Mouse (Mus musculus) liver, embryonic 13.5 days (tissue): ENCODE data around the gene Tsr3. TPM values are rescaled to one million over a fixed set of nuclear protein-coding genes. Genes with fewer than 3 reads are reported as not detected.
A peak's percentile ranks its signal among the peaks of the same experiment; 100 is the strongest.
"Not testable (repeated sequence)": the region's sequence is repeated elsewhere in the genome, so short reads cannot be mapped to it uniquely, and the experiment has no call there.

ENCODE experiments used
- ATAC-seq: fragments of 200-750 bp; cut with Nextera tagmentation; 2 replicates; pipeline ENCODE4 v1.8.0; 2017; ENCODE audit warnings: low read depth, mild to moderate bottlenecking, moderate number of reproducible peaks, moderate library complexity
- DNase-seq: peaks from one replicate; pipeline ENCODE4 v3.0.0; 2022
- H3K27ac ChIP-seq: fragments of 300-500 bp; sonication (generic); 2 replicates; pipeline ENCODE4 v1.5.1; 2015; ENCODE audit warnings: moderate library complexity, mild to moderate bottlenecking, inconsistent platforms
- H3K27me3 ChIP-seq: fragments of 300-500 bp; sonication (generic); 2 replicates; pipeline ENCODE4 v1.6.1; 2015; ENCODE audit warnings: mild to moderate bottlenecking, inconsistent platforms
- H3K36me3 ChIP-seq: fragments of 300-500 bp; sonication (generic); 2 replicates; pipeline ENCODE4 v1.6.1; 2015; ENCODE audit warnings: mild to moderate bottlenecking, inconsistent platforms
- H3K4me1 ChIP-seq: fragments of 300-500 bp; sonication (generic); replicated peaks from 2 replicates; pipeline ENCODE4 v1.6.1; 2015; ENCODE audit warnings: inconsistent platforms
- H3K4me2 ChIP-seq: fragments of 300-500 bp; sonication (generic); 2 replicates; pipeline ENCODE4 v1.6.1; 2015; ENCODE audit warnings: inconsistent platforms, mild to moderate bottlenecking, moderate library complexity
- H3K4me3 ChIP-seq: fragments of 300-500 bp; sonication (generic); replicated peaks from 2 replicates; pipeline ENCODE4 v1.5.1; 2015; ENCODE audit warnings: mild to moderate bottlenecking, inconsistent platforms
- H3K9ac ChIP-seq: fragments of 300-500 bp; sonication (generic); 2 replicates; pipeline ENCODE4 v1.6.1; 2015; ENCODE audit warnings: mild to moderate bottlenecking, inconsistent platforms
- H3K9me3 ChIP-seq: fragments of 300-500 bp; sonication (generic); replicated peaks from 2 replicates; pipeline ENCODE4 v1.6.1; 2016; ENCODE audit warnings: inconsistent platforms
- WGBS: fragments of 180-500 bp; shearing (Covaris S2); methylation state at CpG from one replicate; pipeline ENCODE4 v1.1.7; 2015; ENCODE audit not compliant: insufficient replicate concordance; 5-methylcytosine and 5-hydroxymethylcytosine counted together
- polyA plus RNA-seq: library from polyadenylated mRNA; unstranded; fragments of >200 nt; fragmentation: Nextera tagmentation; extraction: Ambion mirVana; gene quantifications from 2 replicates; pipeline ENCODE4 v1.2.1, GENCODE M21; 2015

The Tsr3 gene
- polyA plus RNA-seq, 1 experiment from 2014 or later, result 24.2 TPM

GRCm38 (mm10) chr17:25222504-25222940, 17.4 kb upstream of the Tsr3 start:
- not testable (repeated sequence) for H3K9me3 ChIP-seq, H3K27me3 ChIP-seq
- peak overlapping the region; percentile 99 for H3K27ac ChIP-seq
- H3K36me3 ChIP-seq, result peaks cover 25% of the 10 kb centered on the region
- peak overlapping the region; percentile 93 for H3K4me2 ChIP-seq
- peak; percentile 39 for DNase-seq
- peak overlapping the region; percentile 86 for H3K4me3 ChIP-seq
- peak; percentile 67 for ATAC-seq
- peaks cover 67% of the 10 kb centered on the region for H3K4me1 ChIP-seq
- H3K9ac ChIP-seq, result peak overlapping the region; percentile 96
- WGBS, result 5% methylated on average over 18 of the region's 28 CpGs

GRCm38 (mm10) chr17:25222951-25223601, 16.9 kb upstream of the Tsr3 start:
- Histone ChIP-seq H3K27me3 (no peaks in the 10 kb centered on the region), H3K4me1 (peaks cover 73% of the 10 kb centered on the region), H3K36me3 (peaks cover 31% of the 10 kb centered on the region), H3K4me2 (peak overlapping the region; percentile 93), H3K27ac (peak overlapping the region; percentile 99), H3K9ac (peak overlapping the region; percentile 96), H3K4me3 (peak overlapping the region; percentile 86), H3K9me3 (no peaks in the 10 kb centered on the region)
- ATAC-seq, result peak; percentile 64
- DNase-seq, result peak; percentile 64
- 8% methylated on average over 6 of the region's 6 CpGs for WGBS

GRCm38 (mm10) chr17:25224586-25225222, 15.3 kb upstream of the Tsr3 start:
- peak overlapping the region; percentile 93 for H3K4me2 ChIP-seq
- peaks cover 84% of the 10 kb centered on the region for H3K4me1 ChIP-seq
- no peaks in the 10 kb centered on the region for H3K27me3 ChIP-seq
- no peak for ATAC-seq
- peaks cover 38% of the 10 kb centered on the region for H3K36me3 ChIP-seq
- peak overlapping the region; percentile 99 for H3K27ac ChIP-seq
- peak overlapping the region; percentile 96 for H3K9ac ChIP-seq
- WGBS, result 49% methylated on average over 7 of the region's 7 CpGs
- no peak for DNase-seq
- H3K9me3 ChIP-seq, result no peaks in the 10 kb centered on the region
- H3K4me3 ChIP-seq, result peak overlapping the region; percentile 86

- H3K4me3 ChIP-seq, result peak overlapping the region; percentile 86
- DNase-seq, result peak; percentile 69
- H3K9ac ChIP-seq, result peak overlapping the region; percentile 96
- H3K4me1 ChIP-seq, result peaks cover 79% of the 10 kb centered on the region
- H3K9me3 ChIP-seq, result no peaks in the 10 kb centered on the region
- H3K4me2 ChIP-seq, result peak overlapping the region; percentile 93
- ATAC-seq, result peak; percentile 75
- H3K27ac ChIP-seq, result peak overlapping the region; percentile 99
- peaks cover 48% of the 10 kb centered on the region for H3K36me3 ChIP-seq
- H3K27me3 ChIP-seq, result no peaks in the 10 kb centered on the region
- 31% methylated on average over 4 of the region's 4 CpGs for WGBS
These were observed 14.3 kb upstream of the Tsr3 start for GRCm38 (mm10) chr17:25225659-25226058.

DNA sequence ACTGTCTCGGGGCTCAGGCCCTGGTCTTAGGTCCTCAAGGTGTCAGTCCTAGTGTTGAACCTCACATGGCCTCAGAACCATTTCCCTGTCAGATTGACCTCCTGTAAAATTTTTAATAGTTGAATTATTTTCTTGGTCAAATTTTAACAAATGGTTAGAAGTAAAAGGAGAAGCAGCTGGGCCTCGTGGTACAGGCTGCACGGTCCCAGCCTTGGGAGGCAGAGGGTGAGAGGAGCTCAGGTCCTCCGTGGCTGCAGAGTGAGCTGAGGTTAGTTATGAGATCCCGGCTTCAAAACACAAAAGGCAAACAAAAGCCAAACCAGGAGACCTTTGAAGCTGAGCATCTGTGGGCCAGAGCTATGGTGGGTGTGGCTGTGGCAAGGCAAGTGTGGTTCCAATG, 12.0 kb upstream of the Tsr3 start:
- no peak for DNase-seq
- 0 out of 2 replicates have a peak overlapping the region, but pooled peaks have one; percentile 27 for H3K27ac ChIP-seq
- H3K4me2 ChIP-seq, result peak overlapping the region; percentile 93
- H3K27me3 ChIP-seq, result no peaks in the 10 kb centered on the region
- WGBS, result 85% methylated on average over 5 of the region's 5 CpGs
- no peaks in the 10 kb centered on the region for H3K9me3 ChIP-seq
- ATAC-seq, result no peak
- H3K9ac ChIP-seq, result peak overlapping the region; percentile 96; the same call in 1 of the 2 replicates
- peaks cover 57% of the 10 kb centered on the region for H3K36me3 ChIP-seq
- peaks cover 62% of the 10 kb centered on the region for H3K4me1 ChIP-seq
- no peak overlapping the region for H3K4me3 ChIP-seq

- not testable (repeated sequence) for H3K27me3 ChIP-seq, H3K9ac ChIP-seq, ATAC-seq, DNase-seq, H3K4me2 ChIP-seq, H3K27ac ChIP-seq, H3K9me3 ChIP-seq, H3K4me3 ChIP-seq
- 83% methylated on average over 17 of the region's 17 CpGs for WGBS
- Histone ChIP-seq H3K4me1 (peaks cover 40% of the 10 kb centered on the region), H3K36me3 (peaks cover 67% of the 10 kb centered on the region)
These were observed 9.8 kb upstream of the Tsr3 start for GRCm38 (mm10) chr17:25230014-25230655.

GRCm38 (mm10) chr17:25230700-25231099, 9.3 kb upstream of the Tsr3 start:
- no peak overlapping the region for H3K9ac ChIP-seq
- peaks cover 72% of the 10 kb centered on the region for H3K36me3 ChIP-seq
- no peaks in the 10 kb centered on the region for H3K9me3 ChIP-seq
- no peak overlapping the region for H3K4me2 ChIP-seq
- 98% methylated on average over 3 of the region's 3 CpGs for WGBS
- peaks cover 35% of the 10 kb centered on the region for H3K4me1 ChIP-seq
- no peak overlapping the region for H3K27ac ChIP-seq
- DNase-seq, result no peak
- no peaks in the 10 kb centered on the region for H3K27me3 ChIP-seq
- ATAC-seq, result no peak
- no peak overlapping the region for H3K4me3 ChIP-seq

DNA sequence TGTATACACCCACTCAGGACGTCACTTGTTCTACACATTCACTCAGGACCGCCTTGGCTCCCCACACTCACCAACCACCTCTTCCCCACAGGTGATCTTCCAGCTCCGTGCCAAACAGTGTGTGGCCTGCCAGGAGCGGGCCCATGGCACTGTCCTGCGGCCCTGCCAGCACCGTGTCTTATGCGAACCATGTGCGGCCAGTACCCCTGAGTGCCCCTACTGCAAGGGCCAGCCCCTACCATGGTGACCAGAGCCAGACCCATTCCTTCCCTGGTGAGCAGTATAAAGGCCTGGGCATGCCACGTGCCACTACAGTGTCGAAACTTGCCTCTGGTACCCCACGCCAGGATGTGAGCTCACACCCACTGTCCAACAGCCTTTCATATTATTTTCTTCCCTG, 8.3 kb upstream of the Tsr3 start:
- peaks cover 74% of the 10 kb centered on the region for H3K36me3 ChIP-seq
- H3K4me2 ChIP-seq, H3K9me3 ChIP-seq, H3K27ac ChIP-seq, H3K9ac ChIP-seq, DNase-seq, H3K4me3 ChIP-seq, H3K27me3 ChIP-seq: not testable (repeated sequence)
- H3K4me1 ChIP-seq, result peaks cover 25% of the 10 kb centered on the region
- WGBS, result 94% methylated on average over 7 of the region's 11 CpGs
- peak; percentile 37; the same call in 1 of the 2 replicates for ATAC-seq

GRCm38 (mm10) chr17:25235635-25236034, 4.3 kb upstream of the Tsr3 start:
- peaks cover 37% of the 10 kb centered on the region for H3K36me3 ChIP-seq
- no peak overlapping the region for H3K4me2 ChIP-seq
- H3K4me3 ChIP-seq, result no peak overlapping the region
- 83% methylated on average over 9 of the region's 9 CpGs for WGBS
- H3K4me1 ChIP-seq, result peaks cover 14% of the 10 kb centered on the region
- no peaks in the 10 kb centered on the region for H3K9me3 ChIP-seq
- H3K27me3 ChIP-seq, result no peaks in the 10 kb centered on the region
- ATAC-seq (no peak), DNase-seq (no peak)
- H3K27ac ChIP-seq, result no peak overlapping the region
- H3K9ac ChIP-seq, result no peak overlapping the region

DNA sequence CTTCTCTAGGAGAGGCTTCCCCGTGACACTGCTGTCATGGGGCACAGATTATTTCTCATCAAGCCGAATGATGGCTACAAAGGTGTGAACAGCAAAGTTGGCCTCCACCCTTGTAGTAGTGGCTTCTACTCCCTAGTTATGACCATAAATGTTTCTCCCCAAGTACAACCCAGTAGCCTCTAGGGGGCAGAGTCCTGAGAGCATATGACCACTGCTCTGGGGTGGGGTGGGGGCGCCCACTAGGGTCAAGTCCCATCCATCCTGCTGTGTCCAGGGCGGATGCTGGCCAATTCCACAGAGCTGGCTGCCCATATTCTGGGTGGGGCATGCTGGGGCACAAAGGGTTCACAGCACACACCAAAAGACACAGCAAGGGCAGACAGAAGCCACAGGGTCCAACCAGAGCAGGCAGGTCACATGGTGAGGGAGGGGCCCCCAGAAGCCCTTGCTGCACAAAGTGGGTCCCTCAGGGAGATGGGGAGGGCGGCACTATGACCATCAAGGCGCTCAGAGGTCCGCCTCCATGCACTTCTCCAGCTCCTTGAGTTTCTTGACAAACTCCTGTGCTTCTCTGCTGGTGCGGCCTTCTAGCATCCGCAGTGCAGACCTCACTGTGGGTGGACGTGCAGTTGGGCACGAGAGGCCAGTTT, 3.3 kb downstream of the Tsr3 start:
- 85% methylated on average over 11 of the region's 11 CpGs for WGBS
- H3K4me3 ChIP-seq, result no peak overlapping the region
- ATAC-seq (no peak), DNase-seq (no peak)
- no peak overlapping the region for H3K4me2 ChIP-seq
- H3K4me1 ChIP-seq, result peaks cover 26% of the 10 kb centered on the region
- no peak overlapping the region for H3K27ac ChIP-seq
- H3K9ac ChIP-seq, result no peak overlapping the region
- H3K27me3 ChIP-seq, result peaks cover 10% of the 10 kb centered on the region; the same call in 1 of the 2 replicates
- H3K36me3 ChIP-seq, result peaks cover 32% of the 10 kb centered on the region
- H3K9me3 ChIP-seq, result no peaks in the 10 kb centered on the region

DNA sequence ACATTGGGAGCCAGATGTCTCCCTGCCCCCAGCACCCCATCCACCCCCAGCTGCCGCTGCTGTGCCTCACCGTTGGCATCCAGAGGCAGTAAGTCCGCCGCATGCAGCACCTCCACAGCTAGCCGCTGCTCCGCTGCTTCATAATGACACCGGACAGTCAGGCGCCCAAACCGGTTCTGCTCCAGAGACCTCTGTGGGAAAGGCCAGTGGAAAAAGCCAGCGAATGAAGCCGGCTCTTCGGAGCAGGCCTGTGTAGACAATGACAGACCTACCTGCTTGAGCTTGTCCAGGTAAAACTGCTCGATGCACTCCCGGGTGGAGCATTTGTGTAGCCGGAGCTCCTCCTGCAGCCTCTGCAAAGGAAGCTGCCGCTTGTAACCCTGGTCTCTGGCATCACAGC, 4.3 kb downstream of the Tsr3 start:
- no peak for ATAC-seq

More for the DNA sequence above, 4.3 kb downstream of the Tsr3 start:
- no peak overlapping the region for H3K4me3 ChIP-seq
- H3K9me3 ChIP-seq, result no peaks in the 10 kb centered on the region
- H3K27me3 ChIP-seq, result peaks cover 10% of the 10 kb centered on the region; the same call in 1 of the 2 replicates
- H3K4me1 ChIP-seq, result peaks cover 22% of the 10 kb centered on the region
- 82% methylated on average over 16 of the region's 16 CpGs for WGBS
- no peak overlapping the region for H3K4me2 ChIP-seq
- DNase-seq, result no peak
- peaks cover 32% of the 10 kb centered on the region for H3K36me3 ChIP-seq
- no peak overlapping the region for H3K9ac ChIP-seq
- H3K27ac ChIP-seq, result no peak overlapping the region
